Mouse (Mus musculus) hindbrain, embryonic 11.5 days (tissue): ENCODE data around the gene Hsf2bp. TPM values are rescaled to one million over a fixed set of nuclear protein-coding genes. Genes with fewer than 3 reads are reported as not detected.
A peak's percentile ranks its signal among the peaks of the same experiment; 100 is the strongest.

Experiments
- ATAC-seq: fragments of 200-750 bp; cut with Nextera tagmentation; 2 replicates; pipeline ENCODE4 v1.8.0; 2017; ENCODE audit warnings: mild to moderate bottlenecking, moderate TSS enrichment, moderate library complexity; ENCODE audit not compliant: low FRiP score
- DNase-seq: peaks from one replicate; pipeline ENCODE4 v3.0.0-alpha.2; 2015; ENCODE audit warnings: low spot score
- H3K27ac ChIP-seq: fragments of 300-500 bp; sonication (generic); 2 replicates; pipeline ENCODE4 v1.5.1; 2014; ENCODE audit warnings: mild to moderate bottlenecking, low read depth, low read length
- H3K27me3 ChIP-seq: fragments of 300-500 bp; sonication (generic); 2 replicates; pipeline ENCODE4 v1.6.1; 2014; ENCODE audit warnings: mild to moderate bottlenecking, low read length, moderate library complexity, mixed read lengths; ENCODE audit not compliant: control insufficient read depth, insufficient read depth
- H3K36me3 ChIP-seq: fragments of 300-500 bp; sonication (generic); 2 replicates; pipeline ENCODE4 v1.6.1; 2014; ENCODE audit warnings: mild to moderate bottlenecking, low read length, moderate library complexity, mixed read lengths; ENCODE audit not compliant: control insufficient read depth, insufficient read depth
- H3K4me1 ChIP-seq: fragments of 300-500 bp; sonication (generic); replicated peaks from 2 replicates; pipeline ENCODE4 v1.6.1; 2014; ENCODE audit warnings: low read length, mixed read lengths; ENCODE audit not compliant: control insufficient read depth, insufficient read depth
- H3K4me2 ChIP-seq: fragments of 300-500 bp; sonication (generic); replicated peaks from 2 replicates; pipeline ENCODE4 v1.6.1; 2014; ENCODE audit warnings: mild to moderate bottlenecking, low read depth, low read length
- H3K4me3 ChIP-seq: fragments of 300-500 bp; sonication (generic); 2 replicates; pipeline ENCODE4 v1.5.1; 2014; ENCODE audit warnings: low read depth, low read length
- H3K9ac ChIP-seq: fragments of 300-500 bp; sonication (generic); 2 replicates; pipeline ENCODE4 v1.6.1; 2014; ENCODE audit warnings: low read depth, low read length
- H3K9me3 ChIP-seq: fragments of 300-500 bp; sonication (generic); 2 replicates; pipeline ENCODE4 v1.6.1; 2016; ENCODE audit warnings: low read length; ENCODE audit not compliant: control insufficient read depth
- WGBS: fragments of 180-500 bp; shearing (Covaris S2); extraction: QIAGEN DNeasy Blood & Tissue Kit; methylation state at CpG from one replicate; pipeline ENCODE4 v1.1.7; 2014; 5-methylcytosine and 5-hydroxymethylcytosine counted together
- polyA plus RNA-seq: library from polyadenylated mRNA; unstranded; fragments of >200 nt; fragmentation: Nextera tagmentation; extraction: Ambion mirVana; gene quantifications from 2 replicates; pipeline ENCODE4 v1.2.1, GENCODE M21; 2014

Gene Hsf2bp
- polyA plus RNA-seq, 1 experiment from 2014 or later, result 0.57 TPM

DNA sequence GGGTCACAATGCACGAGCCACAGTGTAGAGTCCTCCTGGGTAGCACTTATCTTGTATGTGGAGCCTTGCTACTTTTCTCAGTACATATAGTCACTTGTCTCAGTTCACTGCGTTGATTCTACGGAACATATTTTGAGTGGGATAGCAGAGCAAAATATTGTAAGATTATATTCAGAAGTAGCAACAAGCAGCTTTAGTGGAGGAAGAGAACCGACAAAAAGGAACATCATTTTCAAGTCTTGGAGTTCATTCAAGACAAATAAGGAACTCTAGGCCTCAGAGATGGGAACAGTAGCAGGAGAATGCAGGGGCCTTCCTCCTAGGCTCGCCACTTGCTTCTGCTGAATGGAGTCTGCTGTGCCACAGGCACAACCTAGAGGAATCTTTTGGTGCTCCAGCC is 10.4 kb upstream of the Hsf2bp start:
- Histone ChIP-seq H3K4me3 (no peak overlapping the region), H3K27ac (no peak overlapping the region), H3K9me3 (no peaks in the 10 kb centered on the region), H3K36me3 (peaks cover 4% of the 10 kb centered on the region; the same call in 1 of the 2 replicates), H3K27me3 (no peaks in the 10 kb centered on the region), H3K9ac (no peak overlapping the region), H3K4me1 (no peaks in the 10 kb centered on the region), H3K4me2 (no peak overlapping the region)
- DNase-seq (no peak), ATAC-seq (no peak)
- 96% methylated on average over 5 of the region's 5 CpGs for WGBS

- Histone ChIP-seq H3K4me3 (no peak overlapping the region), H3K27me3 (no peaks in the 10 kb centered on the region), H3K4me2 (no peak overlapping the region), H3K36me3 (no peaks in the 10 kb centered on the region), H3K9ac (no peak overlapping the region), H3K27ac (no peak overlapping the region), H3K4me1 (no peaks in the 10 kb centered on the region), H3K9me3 (no peaks in the 10 kb centered on the region)
- WGBS, result 92% methylated on average over 10 of the region's 10 CpGs
- ATAC-seq (no peak), DNase-seq (no peak)
Observed at GRCm38 (mm10) chr17:32040263-32040662, 4.1 kb upstream of the Hsf2bp start.

DNA sequence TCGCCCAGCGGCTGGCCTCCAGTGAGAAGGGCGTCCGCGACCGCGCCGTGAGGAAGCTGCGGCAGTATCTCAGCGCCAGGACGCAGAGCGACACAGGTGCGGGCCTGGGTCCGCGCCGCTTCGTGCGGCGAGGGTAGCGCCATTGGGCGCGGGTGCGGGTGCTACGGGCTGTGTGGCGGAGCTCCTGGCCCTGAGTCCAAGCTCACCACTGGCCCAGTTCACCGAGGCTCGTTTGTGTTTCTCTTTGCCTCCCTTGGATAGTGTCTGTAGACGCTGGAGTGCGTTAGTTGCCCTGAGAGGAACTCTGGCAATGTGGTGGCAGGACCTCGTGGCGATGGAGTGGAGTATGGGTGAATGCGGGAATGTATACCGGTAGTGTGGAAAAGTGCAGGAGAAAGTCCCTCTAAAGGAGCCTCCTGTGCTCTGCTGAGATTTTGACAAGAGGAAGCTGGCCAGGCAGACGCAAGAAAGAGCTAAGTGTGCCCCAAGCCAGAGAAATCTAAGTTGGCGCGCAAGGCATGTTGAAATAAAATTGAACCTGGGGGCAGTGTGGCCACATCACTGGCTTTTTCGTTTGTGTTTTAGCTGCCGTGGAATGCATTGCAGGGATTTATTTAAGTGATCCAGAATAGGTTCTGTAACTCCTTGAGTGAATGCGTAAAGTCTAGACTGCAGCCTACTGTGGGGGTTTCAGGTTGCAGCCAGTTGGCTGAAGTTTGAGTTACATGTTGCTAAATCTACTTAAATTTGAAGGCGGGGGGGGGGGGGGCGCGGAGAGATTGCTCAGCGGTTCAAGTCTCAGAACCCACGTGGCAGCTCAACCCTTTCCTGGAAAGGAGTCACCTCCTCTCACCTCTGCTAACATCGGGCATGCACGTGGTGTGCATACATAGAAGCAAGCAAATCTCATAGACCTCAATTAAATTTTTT is 625 bp upstream of the Hsf2bp start:
- ATAC-seq (peak; percentile 80), DNase-seq (no peak)
- Histone ChIP-seq H3K9me3 (no peaks in the 10 kb centered on the region), H3K9ac (peak overlapping the region; percentile 90), H3K27me3 (no peaks in the 10 kb centered on the region), H3K4me2 (peak overlapping the region; percentile 92), H3K4me3 (peak overlapping the region; percentile 92), H3K27ac (peak overlapping the region; percentile 70), H3K4me1 (no peaks in the 10 kb centered on the region), H3K36me3 (no peaks in the 10 kb centered on the region)
- WGBS, result under 1% methylated on average over 46 of the region's 46 CpGs

DNA sequence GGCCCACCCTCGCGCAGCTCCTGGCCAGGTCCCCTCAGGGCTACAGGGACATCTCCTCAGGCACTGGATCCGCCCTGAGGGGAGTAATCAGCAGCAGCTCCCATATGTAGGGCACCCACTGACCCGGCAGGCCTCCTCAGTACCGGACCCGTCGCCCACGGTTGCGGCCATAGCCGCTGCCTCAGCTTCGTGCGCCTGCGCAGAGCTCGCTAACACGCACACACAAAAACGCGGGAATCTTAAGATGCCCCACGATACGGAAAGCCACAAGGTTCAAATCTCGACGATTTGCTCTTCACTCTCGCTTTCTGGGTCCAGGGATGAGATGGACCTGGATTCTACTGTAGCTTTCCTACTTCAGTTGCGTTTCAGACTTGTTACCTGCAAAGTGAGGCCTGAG is 1.8 kb downstream of the Hsf2bp start:
- no peak overlapping the region for H3K27ac ChIP-seq
- H3K4me2 ChIP-seq, result no peak overlapping the region
- ATAC-seq (no peak), DNase-seq (no peak)
- H3K4me1 ChIP-seq, result no peaks in the 10 kb centered on the region
- WGBS, result 85% methylated on average over 23 of the region's 23 CpGs
- H3K9ac ChIP-seq, result no peak overlapping the region
- H3K9me3 ChIP-seq, result no peaks in the 10 kb centered on the region
- no peaks in the 10 kb centered on the region for H3K27me3 ChIP-seq
- H3K36me3 ChIP-seq, result no peaks in the 10 kb centered on the region
- no peak overlapping the region for H3K4me3 ChIP-seq

DNA sequence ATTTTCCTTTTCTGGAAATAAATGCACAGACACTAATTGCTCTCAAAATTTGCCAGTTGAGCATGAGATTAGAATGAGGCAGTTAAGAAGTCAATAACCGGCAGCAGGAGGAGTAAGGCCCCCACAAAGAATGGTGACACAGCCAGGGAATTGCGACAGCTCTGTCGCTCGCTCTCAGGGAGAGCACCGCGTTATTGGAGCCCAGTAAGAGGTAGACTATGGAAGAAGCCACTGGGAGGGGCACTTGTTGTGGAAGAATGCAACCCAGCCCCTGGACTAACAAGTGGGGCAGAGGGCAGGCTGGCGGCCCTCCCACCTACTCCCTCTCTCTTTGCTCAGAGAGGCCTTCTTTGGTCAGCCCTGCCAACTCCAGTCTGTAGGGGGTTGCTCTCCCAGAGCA is 4.5 kb downstream of the Hsf2bp start:
- WGBS, result 46% methylated on average over 7 of the region's 7 CpGs

DNA sequence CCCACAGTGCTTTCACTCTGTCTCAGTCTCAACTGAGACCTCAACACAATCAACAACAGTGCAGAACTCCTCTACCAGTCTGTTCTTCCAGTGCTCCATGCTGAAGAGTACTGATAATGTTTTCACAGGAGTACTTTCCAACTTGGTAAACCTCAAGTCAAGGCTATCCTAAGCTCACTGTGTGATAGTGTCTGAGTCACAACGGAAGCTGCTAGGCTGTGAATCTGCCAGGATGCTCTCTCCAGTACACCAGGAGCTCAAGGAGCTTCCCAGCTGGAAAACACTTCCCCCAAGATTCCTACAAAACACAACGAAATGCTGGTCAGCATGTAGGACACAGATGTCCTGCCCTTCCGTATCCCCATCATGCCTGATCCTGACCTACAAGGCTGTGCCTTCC is 7.8 kb downstream of the Hsf2bp start:
- no peak for DNase-seq
- Histone ChIP-seq H3K27ac (no peak overlapping the region), H3K27me3 (no peaks in the 10 kb centered on the region), H3K9ac (no peak overlapping the region), H3K9me3 (no peaks in the 10 kb centered on the region), H3K4me1 (no peaks in the 10 kb centered on the region), H3K36me3 (no peaks in the 10 kb centered on the region), H3K4me2 (no peak overlapping the region), H3K4me3 (no peak overlapping the region)
- WGBS, result 86% methylated on average over 3 of the region's 3 CpGs
- no peak for ATAC-seq

More for the DNA sequence above, 4.5 kb downstream of the Hsf2bp start:
- ATAC-seq, result no peak
- Histone ChIP-seq H3K36me3 (no peaks in the 10 kb centered on the region), H3K9ac (no peak overlapping the region), H3K4me2 (no peak overlapping the region), H3K4me3 (no peak overlapping the region), H3K4me1 (no peaks in the 10 kb centered on the region), H3K27ac (no peak overlapping the region), H3K9me3 (no peaks in the 10 kb centered on the region), H3K27me3 (no peaks in the 10 kb centered on the region)
- DNase-seq, result no peak

GRCm38 (mm10) chr17:32027666-32028065 is 8.5 kb downstream of the Hsf2bp start:
- no peak for ATAC-seq

DNA sequence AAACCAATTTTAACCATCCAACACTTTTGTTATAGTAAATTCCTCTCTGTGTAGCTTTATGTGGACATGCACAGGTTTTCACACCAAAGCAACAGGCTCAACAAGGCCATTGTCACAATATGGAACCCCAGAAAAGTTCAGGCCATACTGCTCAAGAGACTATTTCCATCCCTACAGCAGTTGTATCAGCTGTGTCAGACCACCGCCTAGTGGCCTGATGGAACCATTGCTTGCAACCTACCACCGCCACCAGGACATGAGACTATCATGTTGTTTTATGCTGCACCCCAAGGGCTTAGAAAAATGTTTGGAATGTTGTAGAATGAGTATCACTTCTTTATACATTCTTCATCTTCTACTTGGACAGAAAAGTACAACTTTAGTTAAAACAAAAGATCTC is 10.8 kb downstream of the Hsf2bp start:
- H3K4me2 ChIP-seq, result no peak overlapping the region
- no peak overlapping the region for H3K4me3 ChIP-seq
- WGBS, result 13% methylated on average over 2 of the region's 2 CpGs
- peak; percentile 77 for DNase-seq
- no peak for ATAC-seq
- no peak overlapping the region for H3K27ac ChIP-seq
- no peaks in the 10 kb centered on the region for H3K27me3 ChIP-seq
- no peaks in the 10 kb centered on the region for H3K36me3 ChIP-seq
- no peaks in the 10 kb centered on the region for H3K4me1 ChIP-seq
- no peaks in the 10 kb centered on the region for H3K9me3 ChIP-seq
- H3K9ac ChIP-seq, result no peak overlapping the region

More at GRCm38 (mm10) chr17:32027666-32028065, 8.5 kb downstream of the Hsf2bp start:
- H3K4me2 ChIP-seq, result no peak overlapping the region
- H3K9ac ChIP-seq, result no peak overlapping the region
- no peak overlapping the region for H3K4me3 ChIP-seq
- H3K27me3 ChIP-seq, result no peaks in the 10 kb centered on the region
- 31% methylated on average over 3 of the region's 3 CpGs for WGBS
- no peaks in the 10 kb centered on the region for H3K36me3 ChIP-seq
- no peak overlapping the region for H3K27ac ChIP-seq
- no peaks in the 10 kb centered on the region for H3K4me1 ChIP-seq
- H3K9me3 ChIP-seq, result no peaks in the 10 kb centered on the region
- DNase-seq, result peak; percentile 44

GRCm38 (mm10) chr17:32024671-32025073 is 11.5 kb downstream of the Hsf2bp start:
- no peaks in the 10 kb centered on the region for H3K36me3 ChIP-seq
- no peaks in the 10 kb centered on the region for H3K4me1 ChIP-seq
- no peak overlapping the region for H3K27ac ChIP-seq
- no peak overlapping the region for H3K4me3 ChIP-seq
- no peaks in the 10 kb centered on the region for H3K27me3 ChIP-seq
- no peaks in the 10 kb centered on the region for H3K9me3 ChIP-seq
- ATAC-seq, result no peak
- no peak overlapping the region for H3K4me2 ChIP-seq
- no peak overlapping the region for H3K9ac ChIP-seq
- DNase-seq, result peak; percentile 27
- WGBS, result 51% methylated on average over 5 of the region's 5 CpGs
